Mouse (Mus musculus): ENCODE measurements around the gene Rgs14. TPM values are rescaled to one million over a fixed set of nuclear protein-coding genes. Genes with fewer than 3 reads are reported as not detected.
A peak's percentile ranks its signal among the peaks of the same experiment; 100 is the strongest.

Rgs14 gene
- polyA plus RNA-seq, 1 experiment from 2014 or later: 1.0 TPM

DNA sequence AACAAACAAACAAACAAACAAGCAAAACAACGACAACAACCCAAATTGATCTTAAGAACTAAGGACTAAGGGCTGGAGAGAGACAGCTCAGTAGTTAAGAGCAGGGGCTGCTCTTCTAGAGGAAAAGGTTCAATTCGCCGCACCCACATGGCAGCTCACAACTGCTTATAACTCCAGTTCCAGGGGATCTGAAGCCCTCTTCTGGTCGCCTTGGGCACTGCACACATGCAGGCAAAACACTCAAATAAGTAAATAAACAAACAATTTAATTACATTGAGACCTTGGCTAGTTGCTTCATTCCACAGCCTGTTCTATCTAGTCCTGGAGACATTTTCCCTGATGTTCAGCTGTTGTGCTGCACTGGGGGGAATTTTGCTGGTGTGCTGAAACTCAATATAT is 23.4 kb downstream of the Rgs14 start:
- Histone ChIP-seq H3K36me3 (no peaks in the 10 kb centered on the region), H3K27me3 (replicated peaks) (no peaks in the 10 kb centered on the region), H3K4me1 (no peaks in the 10 kb centered on the region), H3K27ac (no peak overlapping the region), H3K4me3 (no peak overlapping the region), H3K4me2 (replicated peaks) (no peak overlapping the region), H3K9me3 (no peaks in the 10 kb centered on the region), H3K9ac (no peak overlapping the region)
- WGBS: 72% methylated on average over 4 of the region's 4 CpGs
- no peak for ATAC-seq (ENCODE audit: low FRiP score, low read depth)

DNA sequence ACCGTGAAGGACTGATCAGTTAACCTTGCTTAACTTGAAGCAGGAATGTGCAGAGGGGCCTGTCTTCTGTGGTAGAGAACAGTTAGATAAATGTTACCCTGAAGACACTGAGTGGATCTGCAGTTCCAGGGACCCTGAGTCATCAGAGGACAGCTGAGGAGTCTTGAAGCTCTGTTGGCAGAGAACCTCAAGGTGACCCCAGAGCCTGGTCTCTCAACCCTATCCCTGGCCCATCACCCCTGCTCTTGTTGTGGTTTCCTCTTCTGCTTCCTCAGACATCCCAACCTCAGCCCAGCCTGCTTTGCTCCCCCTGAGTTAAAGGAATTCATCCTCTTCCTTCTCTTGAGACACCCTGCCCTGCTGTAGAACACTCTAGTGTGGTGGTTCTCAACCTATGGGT is 28.6 kb downstream of the Rgs14 start, which contains the start of gene Slc34a1:
Gene Slc34a1, plus strand, starts transcription at position 100 of the 400 bp plus-strand sequence.
- H3K36me3 ChIP-seq: no peaks in the 10 kb centered on the region
- H3K9me3 ChIP-seq: no peaks in the 10 kb centered on the region
- H3K4me3 ChIP-seq: no peak within 1 kb of the TSS
- H3K9ac ChIP-seq: no peak within 1 kb of the TSS
- no peak for ATAC-seq (ENCODE audit: low FRiP score, low read depth)
- H3K4me2 ChIP-seq (replicated peaks): no peak within 1 kb of the TSS
- 83% methylated on average over 1 of the region's 1 CpGs for WGBS
- H3K4me1 ChIP-seq: no peaks in the 10 kb centered on the region
- no peak within 1 kb of the TSS for H3K27ac ChIP-seq
- H3K27me3 ChIP-seq (replicated peaks): 0 out of 2 replicates have a peak, but pooled peaks cover 8% of the 10 kb centered on the region

DNA sequence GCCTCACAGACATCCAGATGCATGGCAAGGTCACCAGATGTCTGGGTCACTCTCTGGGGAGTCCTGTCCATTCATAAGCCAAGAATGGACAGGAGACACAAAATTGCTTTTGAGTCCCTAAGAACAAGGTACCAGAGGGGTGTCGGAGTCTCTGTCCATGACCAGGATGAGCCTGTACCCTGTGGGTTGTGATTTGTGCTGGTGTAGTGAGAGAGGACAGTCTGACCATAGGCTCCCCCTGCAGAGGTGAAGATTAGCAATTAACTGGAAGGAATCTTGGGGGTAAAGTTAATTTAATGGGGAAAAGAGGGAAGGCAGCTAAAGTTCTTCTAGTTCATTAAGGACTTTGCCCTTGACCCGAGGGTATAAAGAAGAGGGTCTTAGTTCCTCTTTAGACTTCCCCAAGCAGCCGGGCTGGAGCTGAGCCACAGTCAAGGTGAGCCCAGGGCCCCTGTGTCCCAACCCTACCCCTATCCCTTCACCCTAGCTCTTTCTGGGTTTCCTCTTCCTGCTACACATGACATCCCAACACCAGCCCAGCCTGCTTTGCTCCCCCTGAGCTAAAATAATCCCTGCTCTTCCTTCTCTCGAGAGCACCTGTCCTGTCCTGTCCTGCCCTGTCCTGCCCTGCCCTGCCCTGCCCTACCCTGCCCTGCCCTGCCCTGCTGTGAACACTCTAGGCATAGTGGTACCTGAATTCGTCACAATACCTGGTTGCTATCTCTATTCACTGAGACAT is 29.9 kb downstream of the Rgs14 start:
- H3K27ac ChIP-seq: no peak overlapping the region
- H3K27me3 ChIP-seq (replicated peaks): 0 out of 2 replicates have a peak, but pooled peaks cover 8% of the 10 kb centered on the region
- H3K9me3 ChIP-seq: no peaks in the 10 kb centered on the region
- no peaks in the 10 kb centered on the region for H3K4me1 ChIP-seq
- no peaks in the 10 kb centered on the region for H3K36me3 ChIP-seq
- H3K4me2 ChIP-seq (replicated peaks): no peak overlapping the region
- no peak overlapping the region for H3K9ac ChIP-seq
- no peak for ATAC-seq (ENCODE audit: low FRiP score, low read depth)
- 68% methylated on average over 5 of the region's 5 CpGs for WGBS
- H3K4me3 ChIP-seq: no peak overlapping the region

DNA sequence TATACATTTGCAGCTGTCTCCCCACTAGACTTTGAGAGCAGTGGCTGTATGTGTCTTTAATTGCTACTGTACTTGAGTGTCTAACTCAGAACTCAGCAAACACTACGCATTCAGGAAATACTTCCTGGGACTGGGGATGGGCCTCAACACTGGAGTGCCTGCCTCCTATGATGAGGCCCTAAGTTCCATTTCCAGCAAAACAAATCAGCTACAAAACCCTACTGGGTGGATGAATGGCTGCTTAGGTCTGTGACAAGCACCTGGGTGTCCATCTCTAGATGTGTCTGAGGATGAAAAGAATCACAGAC is 30.5 kb downstream of the Rgs14 start:
- Histone ChIP-seq H3K27me3 (replicated peaks) (0 out of 2 replicates have a peak, but pooled peaks cover 8% of the 10 kb centered on the region), H3K4me2 (replicated peaks) (no peak overlapping the region), H3K36me3 (no peaks in the 10 kb centered on the region), H3K4me3 (no peak overlapping the region), H3K9me3 (no peaks in the 10 kb centered on the region), H3K27ac (no peak overlapping the region), H3K9ac (no peak overlapping the region), H3K4me1 (0 out of 2 replicates have a peak, but pooled peaks cover under 1% of the 10 kb centered on the region)
- 84% methylated on average over 1 of the region's 1 CpGs for WGBS
- ATAC-seq (ENCODE audit: low FRiP score, low read depth): no peak

DNA sequence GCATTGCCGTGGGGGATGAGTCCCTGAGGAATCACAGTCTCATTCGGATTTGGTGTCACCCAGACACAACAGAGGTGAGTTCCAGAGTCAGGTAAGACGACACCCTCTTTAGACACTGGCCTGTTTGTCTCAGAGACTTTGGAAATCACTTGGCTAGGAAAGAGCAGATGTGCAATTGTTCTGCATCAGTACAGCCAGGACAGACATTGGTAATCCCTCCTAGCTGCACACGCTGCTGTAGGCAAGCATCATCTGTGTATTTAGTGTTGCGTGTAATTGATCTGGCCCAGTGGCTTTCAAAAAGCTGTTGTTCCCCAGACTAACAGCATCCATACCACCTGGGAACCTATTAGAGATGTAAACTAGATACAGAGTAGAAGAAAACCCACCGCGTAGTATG is 33.7 kb downstream of the Rgs14 start:
- H3K27ac ChIP-seq: no peak overlapping the region
- no peak overlapping the region for H3K4me3 ChIP-seq
- no peak overlapping the region for H3K4me2 ChIP-seq (replicated peaks)
- WGBS: 69% methylated on average over 7 of the region's 7 CpGs
- ATAC-seq (ENCODE audit: low FRiP score, low read depth): peak; percentile 49; the same call in 1 of the 2 replicates
- 0 out of 2 replicates have a peak, but pooled peaks cover 8% of the 10 kb centered on the region for H3K27me3 ChIP-seq (replicated peaks)
- peaks cover 10% of the 10 kb centered on the region; the same call in 1 of the 2 replicates for H3K4me1 ChIP-seq
- no peak overlapping the region for H3K9ac ChIP-seq
- no peaks in the 10 kb centered on the region for H3K36me3 ChIP-seq
- H3K9me3 ChIP-seq: no peaks in the 10 kb centered on the region

DNA sequence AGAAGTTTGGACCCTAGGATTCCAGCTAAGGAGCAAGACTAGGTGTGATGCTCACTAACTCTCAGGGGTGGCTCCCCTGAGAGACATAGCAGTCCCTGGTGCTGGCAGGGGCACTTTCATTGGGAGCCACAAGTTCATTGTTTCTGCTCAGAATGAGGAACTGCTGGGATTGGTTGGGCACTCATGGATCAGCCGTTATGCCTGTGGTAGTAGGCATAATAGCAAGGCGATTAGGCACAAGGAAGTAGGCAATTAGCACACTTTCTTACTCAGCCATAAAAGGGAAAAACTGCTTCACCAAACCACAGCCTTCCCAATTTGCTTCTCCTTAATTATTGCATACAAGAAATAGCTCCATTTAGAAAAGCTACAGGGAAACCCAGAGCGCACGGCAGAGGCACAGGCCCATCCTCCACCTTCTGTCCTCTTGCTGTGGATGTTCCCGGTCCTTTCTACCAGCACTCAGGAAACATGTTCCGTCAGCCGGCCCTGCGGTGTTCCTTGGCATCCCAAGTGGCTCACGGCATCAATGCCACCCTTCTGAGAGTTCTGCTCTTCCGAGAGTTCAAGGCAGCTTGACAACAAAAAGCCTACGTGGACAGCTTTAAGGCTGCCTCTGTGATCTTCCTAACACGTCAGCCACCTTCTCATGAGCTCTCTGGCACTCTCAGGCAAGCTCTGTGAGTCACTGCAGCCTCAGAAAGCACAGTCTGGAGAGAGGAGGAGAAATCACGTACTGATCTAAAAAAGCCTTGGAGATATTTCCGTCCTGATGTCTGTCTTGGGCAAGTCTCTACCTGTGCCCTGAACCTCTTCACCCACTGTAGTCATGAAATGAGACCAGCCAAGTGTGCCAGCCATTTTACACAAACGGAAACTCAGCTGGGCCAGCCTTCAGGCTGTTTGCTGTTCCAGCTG is 34.7 kb downstream of the Rgs14 start:
- Histone ChIP-seq H3K4me1 (peaks cover 10% of the 10 kb centered on the region; the same call in 1 of the 2 replicates), H3K36me3 (no peaks in the 10 kb centered on the region), H3K9me3 (no peaks in the 10 kb centered on the region), H3K4me3 (no peak overlapping the region), H3K27ac (0 out of 2 replicates have a peak overlapping the region, but pooled peaks have one; percentile 18), H3K9ac (no peak overlapping the region), H3K4me2 (replicated peaks) (no peak overlapping the region), H3K27me3 (replicated peaks) (0 out of 2 replicates have a peak, but pooled peaks cover 11% of the 10 kb centered on the region)
- no peak for ATAC-seq (ENCODE audit: low FRiP score, low read depth)
- WGBS: 64% methylated on average over 15 of the region's 15 CpGs

DNA sequence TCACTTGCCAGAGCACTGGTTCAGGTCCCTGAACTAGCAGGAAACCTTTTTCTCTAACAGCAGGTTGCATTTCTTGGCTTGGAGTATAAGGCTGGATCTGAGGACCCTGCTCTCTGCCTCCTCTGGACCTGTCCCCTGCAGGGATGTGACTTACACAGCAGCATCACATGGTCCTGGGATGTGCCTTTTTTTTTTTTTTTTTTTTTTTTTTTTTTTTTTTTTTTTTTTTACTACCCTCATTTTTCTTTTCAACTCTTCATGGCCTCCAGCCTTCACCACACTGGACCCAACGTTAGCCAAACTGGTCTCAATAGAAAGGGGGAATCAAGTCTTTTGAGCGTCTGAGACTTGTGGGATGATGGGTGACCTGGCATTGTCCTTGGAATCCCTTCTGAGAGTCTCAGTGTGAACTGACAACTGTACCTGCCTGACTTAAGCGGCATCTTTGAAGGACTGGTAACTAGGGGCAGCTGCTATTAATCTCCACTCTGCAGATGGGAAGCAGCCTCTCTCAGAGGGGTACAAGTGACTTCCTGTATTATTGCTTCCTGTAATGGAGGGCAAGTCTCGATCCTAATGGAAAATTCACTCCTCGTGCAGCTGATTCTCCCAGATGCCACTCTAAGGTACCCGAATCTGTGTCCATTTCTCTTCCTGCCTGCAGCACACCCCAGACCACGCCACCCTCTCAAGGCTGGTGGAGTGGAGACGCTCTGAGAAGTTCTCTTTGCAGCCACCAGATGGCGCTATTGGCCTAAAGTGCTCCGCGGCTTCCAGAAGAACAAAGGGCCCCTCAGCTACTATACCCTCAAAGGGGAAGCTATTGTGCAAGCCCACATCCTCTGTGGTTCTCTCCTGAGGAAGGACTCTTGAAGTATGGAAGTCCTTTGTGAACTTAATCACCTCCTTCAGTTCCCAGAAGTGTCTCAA is 35.6 kb downstream of the Rgs14 start:
- 14% methylated on average over 11 of the region's 11 CpGs for WGBS
- Histone ChIP-seq H3K27ac (no peak overlapping the region), H3K9ac (no peak overlapping the region; the same call in 1 of the 2 replicates), H3K4me3 (no peak overlapping the region), H3K36me3 (no peaks in the 10 kb centered on the region), H3K4me1 (peaks cover 10% of the 10 kb centered on the region; the same call in 1 of the 2 replicates), H3K4me2 (replicated peaks) (peak overlapping the region; percentile 33; the same call in 1 of the 2 replicates), H3K27me3 (replicated peaks) (0 out of 2 replicates have a peak, but pooled peaks cover 8% of the 10 kb centered on the region), H3K9me3 (no peaks in the 10 kb centered on the region)
- peak; percentile 90 for ATAC-seq (ENCODE audit: low FRiP score, low read depth)

DNA sequence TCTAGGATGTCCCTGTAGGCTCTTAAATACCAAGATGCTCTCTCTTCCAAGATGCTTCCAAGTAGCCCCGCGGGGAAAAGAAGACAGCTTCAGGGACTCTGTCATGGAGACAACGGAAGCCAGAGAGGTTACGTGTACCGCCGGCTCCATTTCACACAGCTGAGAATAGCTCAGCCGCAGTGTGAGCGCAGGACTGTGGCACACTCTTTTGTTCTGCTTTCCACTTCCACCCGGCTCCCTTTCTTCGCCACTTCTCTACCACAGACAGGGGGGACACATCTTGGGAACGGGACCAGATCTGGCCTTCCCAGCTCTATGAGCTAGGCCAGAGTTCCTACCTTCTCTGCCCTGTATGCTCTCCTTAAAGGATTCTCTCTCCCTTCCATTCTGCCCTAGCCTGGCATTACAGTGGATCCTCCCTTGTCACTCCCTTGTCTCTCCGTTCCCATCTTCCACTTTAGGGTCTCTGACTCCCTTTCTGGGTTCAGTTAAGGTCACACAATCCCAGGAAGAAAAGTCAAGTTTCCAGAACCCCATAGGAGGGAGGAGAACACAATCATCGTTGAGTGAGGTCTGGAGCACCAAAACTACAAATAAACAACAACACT is 36.4 kb downstream of the Rgs14 start:
- Histone ChIP-seq H3K9ac (no peak overlapping the region; the same call in 1 of the 2 replicates), H3K4me2 (replicated peaks) (no peak overlapping the region; the same call in 1 of the 2 replicates), H3K36me3 (no peaks in the 10 kb centered on the region), H3K9me3 (no peaks in the 10 kb centered on the region), H3K27ac (no peak overlapping the region), H3K4me3 (no peak overlapping the region), H3K4me1 (peaks cover 10% of the 10 kb centered on the region; the same call in 1 of the 2 replicates), H3K27me3 (replicated peaks) (0 out of 2 replicates have a peak, but pooled peaks cover 4% of the 10 kb centered on the region)
- ATAC-seq (ENCODE audit: low FRiP score, low read depth): peak; percentile 43
- WGBS: 70% methylated on average over 13 of the region's 13 CpGs

DNA sequence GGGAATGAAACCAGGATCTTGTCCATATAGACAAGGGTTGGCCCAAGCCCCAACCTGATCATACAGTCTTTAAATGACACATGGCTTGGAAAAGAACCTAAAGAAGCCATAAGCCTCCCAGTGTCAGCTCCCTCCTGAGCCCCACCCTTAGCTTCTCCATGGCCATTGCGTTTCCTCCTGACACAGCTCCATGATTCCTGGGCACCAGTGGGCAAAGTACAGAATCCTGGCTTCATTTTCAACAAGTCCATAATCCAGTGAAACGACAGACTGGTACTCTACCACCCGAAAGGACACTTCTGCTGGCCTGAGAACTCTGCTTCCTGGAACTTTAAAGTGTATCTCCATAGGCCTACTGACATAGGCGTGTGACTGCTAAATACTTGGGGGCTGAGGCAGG is 37.8 kb downstream of the Rgs14 start:
- H3K9ac ChIP-seq: no peak overlapping the region
- no peak overlapping the region for H3K4me3 ChIP-seq
- no peak for ATAC-seq (ENCODE audit: low FRiP score, low read depth)
- no peaks in the 10 kb centered on the region for H3K9me3 ChIP-seq
- peaks cover 10% of the 10 kb centered on the region; the same call in 1 of the 2 replicates for H3K4me1 ChIP-seq
- WGBS: 84% methylated on average over 4 of the region's 4 CpGs
- no peaks in the 10 kb centered on the region for H3K36me3 ChIP-seq
- 0 out of 2 replicates have a peak, but pooled peaks cover 4% of the 10 kb centered on the region for H3K27me3 ChIP-seq (replicated peaks)
- no peak overlapping the region for H3K27ac ChIP-seq
- H3K4me2 ChIP-seq (replicated peaks): no peak overlapping the region

DNA sequence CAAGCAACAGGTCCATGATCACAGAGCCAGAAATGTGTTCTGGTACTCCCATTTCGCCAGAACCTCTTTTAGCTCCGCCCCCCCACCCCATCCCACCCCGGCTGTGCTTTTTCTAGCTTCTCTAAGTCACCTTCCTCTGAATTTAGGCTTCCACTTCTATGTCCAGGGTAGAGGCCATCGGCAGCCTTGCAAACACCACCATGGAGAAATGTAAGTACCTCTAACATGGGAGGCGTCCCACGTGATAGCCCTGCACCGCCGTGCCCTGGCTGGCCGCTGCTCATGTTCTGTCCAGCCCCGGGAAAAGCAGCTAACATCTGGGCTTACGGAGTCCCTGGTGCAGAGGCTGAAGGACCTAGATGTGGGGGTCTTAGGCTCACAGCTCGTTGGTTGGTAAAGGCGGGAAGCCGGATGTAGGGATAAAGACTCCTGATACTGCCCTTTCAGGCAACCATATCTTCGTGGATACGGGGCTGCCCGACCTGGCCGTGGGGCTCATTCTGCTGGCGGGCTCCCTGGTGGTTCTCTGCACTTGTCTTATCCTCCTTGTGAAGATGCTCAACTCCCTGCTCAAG is 39.1 kb downstream of the Rgs14 start:
- no peak overlapping the region for H3K4me2 ChIP-seq (replicated peaks)
- no peaks in the 10 kb centered on the region for H3K36me3 ChIP-seq
- no peak overlapping the region for H3K9ac ChIP-seq
- peaks cover 10% of the 10 kb centered on the region; the same call in 1 of the 2 replicates for H3K4me1 ChIP-seq
- H3K27me3 ChIP-seq (replicated peaks): peaks cover 4% of the 10 kb centered on the region; the same call in 1 of the 2 replicates
- 86% methylated on average over 19 of the region's 19 CpGs for WGBS
- H3K9me3 ChIP-seq: no peaks in the 10 kb centered on the region
- H3K27ac ChIP-seq: no peak overlapping the region
- no peak for ATAC-seq (ENCODE audit: low FRiP score, low read depth)
- H3K4me3 ChIP-seq: no peak overlapping the region

DNA sequence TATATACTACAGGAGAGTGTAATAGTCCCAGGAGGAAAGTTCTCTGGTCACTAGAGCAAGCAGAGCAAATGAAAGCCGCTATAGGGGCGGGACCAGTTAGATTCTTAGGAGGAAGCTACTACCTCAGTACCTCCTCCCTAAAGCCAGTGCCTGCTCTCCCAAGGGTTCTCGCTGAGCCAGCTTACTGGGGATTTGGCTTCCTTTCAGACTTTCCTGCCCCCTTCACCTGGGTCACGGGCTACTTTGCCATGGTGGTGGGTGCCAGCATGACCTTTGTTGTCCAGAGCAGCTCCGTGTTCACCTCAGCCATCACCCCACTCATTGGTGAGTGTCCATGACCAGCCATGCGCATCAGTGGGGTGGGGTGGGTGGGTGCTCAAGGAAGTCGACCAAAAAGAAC is 42.3 kb downstream of the Rgs14 start:
- Histone ChIP-seq H3K27me3 (replicated peaks) (peaks cover 18% of the 10 kb centered on the region), H3K27ac (no peak overlapping the region), H3K4me1 (peaks cover 7% of the 10 kb centered on the region; the same call in 1 of the 2 replicates), H3K4me2 (replicated peaks) (no peak overlapping the region), H3K9me3 (no peaks in the 10 kb centered on the region), H3K4me3 (no peak overlapping the region), H3K36me3 (no peaks in the 10 kb centered on the region), H3K9ac (no peak overlapping the region)
- WGBS: 81% methylated on average over 7 of the region's 7 CpGs
- ATAC-seq (ENCODE audit: low FRiP score, low read depth): no peak

Data from neural tube, embryonic 12.5 days (tissue).